Mouse (Mus musculus): ENCODE results near the gene 9130213A22Rik.

The 9130213A22Rik gene

DNA sequence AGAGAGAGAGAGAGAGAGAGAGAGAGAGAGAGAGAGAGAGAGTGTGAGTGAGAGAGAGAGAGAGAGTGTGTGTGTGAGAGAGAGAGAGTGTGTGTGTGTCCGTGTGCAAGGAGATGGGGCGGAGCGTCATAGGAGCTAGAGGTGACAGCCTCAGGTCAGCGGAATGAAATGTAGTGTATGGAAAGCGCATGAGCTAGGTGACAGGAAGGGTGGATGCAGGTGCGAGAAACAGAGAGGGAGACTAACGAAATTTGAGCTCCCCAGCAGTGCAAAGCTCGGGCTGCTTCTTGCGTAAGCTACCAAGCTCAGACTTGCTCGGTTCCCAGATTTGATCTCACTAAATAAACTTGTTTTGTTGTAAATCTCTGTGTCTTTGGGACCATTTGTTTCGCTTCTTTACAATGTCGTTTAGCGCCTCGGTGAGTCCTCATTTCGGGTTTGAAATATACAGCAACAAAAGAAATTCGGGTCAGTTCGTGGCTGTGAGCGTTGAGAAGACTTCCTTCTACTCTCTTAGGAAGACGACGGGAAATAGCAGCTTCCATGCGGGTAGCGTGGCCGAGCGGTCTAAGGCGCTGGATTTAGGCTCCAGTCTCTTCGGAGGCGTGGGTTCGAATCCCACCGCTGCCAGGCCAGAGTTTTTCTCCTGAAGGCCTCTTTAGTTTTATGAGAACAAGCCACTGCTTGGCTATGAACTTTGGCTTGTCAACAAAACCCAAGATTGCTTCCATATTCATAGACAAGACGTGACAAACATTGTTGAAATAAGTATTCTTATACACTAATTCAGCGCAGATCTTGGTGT, 1.5 kb upstream of the 9130213A22Rik start:
- peak; percentile 94 for DNase-seq (ENCODE audit: low spot score)

DNA sequence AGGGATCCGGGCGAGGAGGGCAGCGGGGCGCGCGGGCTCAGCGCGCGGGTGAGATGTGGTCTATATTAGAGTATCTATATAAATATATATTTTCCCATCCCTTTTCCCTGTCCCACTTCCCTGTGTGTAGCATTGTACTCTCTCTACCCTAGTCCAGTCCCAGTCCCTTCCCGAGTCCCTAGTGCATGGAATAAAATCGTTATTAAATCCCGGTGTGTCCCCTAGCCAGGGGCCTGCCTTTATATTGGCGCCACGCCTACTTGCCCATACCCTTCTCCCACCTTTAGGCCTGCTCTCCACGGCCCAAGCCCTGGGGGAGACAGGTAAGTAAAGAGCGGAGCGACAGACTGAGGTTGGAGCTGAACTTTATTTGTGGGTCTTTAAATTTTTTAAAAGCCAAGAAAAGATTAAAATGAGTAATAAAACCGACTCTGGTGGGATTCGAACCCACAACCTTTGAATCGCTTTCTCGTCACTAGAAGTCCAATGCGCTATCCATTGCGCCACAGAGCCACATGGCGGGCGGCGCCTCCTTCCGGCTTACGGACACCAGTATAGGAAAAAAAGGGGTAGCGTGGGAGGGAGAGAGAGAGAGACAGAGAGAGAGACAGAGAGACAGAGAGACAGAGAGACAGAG, 785 bp upstream of the 9130213A22Rik start:
- peak; percentile 90 for DNase-seq (ENCODE audit: low spot score)

DNA sequence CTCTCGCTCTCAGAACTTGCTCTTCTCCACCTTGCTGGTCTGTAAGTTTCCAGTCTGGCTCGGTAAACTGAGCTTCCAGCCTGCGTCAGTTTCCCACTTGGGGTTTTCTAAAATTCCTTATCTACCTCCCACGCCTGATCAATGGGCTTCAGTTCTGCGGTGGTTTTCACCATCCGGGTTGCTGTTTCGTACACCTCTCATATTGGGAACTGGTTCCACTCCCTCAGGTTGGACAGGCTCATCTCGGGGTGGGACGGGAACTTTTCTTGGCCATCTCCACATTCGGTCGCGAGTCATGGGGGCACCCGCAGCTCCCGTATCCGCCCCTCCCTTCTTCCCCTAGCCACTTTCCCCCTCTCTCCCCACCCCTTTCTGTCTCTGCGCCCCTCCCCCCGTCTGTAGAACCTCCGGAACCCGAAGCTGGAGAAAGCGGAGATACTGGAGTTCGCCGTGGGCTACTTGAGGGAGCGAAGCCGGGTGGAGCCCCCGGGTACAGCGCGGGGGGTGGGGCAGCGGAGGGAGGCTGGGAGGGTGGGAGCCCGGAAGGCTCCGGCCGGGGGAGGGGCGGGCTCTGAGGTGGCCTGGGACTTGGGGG, 551 bp downstream of the 9130213A22Rik start:
- DNase-seq (ENCODE audit: low spot score), result peak; percentile 28

DNA sequence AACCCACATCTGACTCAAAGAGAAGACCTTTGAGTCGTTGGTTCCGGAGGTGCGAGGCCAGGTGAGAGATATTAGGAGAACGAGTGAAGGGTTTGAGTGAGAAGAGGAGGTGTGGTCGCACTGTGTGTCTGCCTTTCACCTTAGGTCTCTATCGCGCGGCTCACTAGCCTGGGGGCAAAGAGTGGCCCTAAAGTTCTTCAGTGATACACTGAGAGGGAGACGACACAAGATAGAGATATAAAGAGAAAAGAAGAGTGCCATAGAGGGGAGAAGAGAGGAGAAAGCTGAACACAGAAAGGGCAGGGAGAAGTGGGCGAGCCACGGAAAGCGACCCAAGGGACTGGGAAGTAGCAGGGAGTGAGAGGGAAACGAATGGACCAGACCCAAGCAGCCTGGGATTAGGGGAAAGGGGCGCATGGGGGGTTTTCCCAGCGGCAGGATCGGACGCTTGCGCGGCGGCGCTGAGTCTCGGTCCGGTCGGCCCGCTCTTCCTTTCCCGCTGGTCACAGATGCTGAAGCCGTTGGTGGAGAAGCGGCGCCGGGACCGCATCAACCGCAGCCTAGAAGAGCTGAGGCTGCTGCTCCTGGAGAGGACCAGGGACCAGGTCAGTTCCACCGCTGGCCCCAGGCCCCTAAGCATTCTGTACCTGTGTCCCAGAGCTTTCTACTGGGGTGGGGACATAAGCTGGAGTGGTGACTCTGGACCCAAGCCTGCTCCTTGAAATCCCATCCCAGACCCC, 1.2 kb downstream of the 9130213A22Rik start:
- peak; percentile 44 for DNase-seq (ENCODE audit: low spot score)

DNA sequence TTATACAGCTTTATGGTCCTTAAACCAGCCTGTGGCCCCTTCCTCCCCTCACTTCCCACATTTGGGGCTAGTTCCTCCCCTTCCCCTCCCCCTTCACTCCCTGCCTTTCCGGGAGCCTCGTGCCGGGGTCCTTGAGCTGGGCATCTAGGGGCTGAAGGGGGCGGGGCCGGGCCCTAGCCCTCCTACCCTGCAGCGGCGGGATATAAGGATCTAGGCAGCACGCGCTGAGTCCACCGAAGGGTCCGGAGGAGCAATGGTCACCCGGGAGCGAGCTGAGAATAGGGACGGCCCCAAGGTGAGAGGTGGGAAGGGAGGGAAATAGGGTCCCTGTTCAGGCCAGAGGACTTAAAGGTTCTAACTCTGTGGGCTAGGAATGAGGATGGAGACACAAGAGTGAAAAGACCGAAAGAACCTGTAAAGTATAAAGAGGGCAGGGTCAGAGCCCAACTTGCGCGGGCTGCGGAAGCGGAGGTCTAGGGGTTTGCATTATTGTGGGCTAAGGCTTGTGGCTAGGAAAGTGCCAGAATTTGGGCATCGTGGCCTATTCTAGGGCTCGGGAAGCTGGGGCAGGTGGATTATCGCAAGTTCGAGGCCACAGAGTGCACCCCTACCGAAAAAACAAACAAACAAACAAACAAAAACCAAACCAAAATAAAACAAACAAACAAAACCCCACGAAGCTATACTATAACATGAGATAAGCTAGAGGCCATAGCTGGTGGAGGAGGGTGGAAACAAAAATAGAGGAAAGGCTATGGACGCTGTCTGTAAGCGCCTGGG, 2.0 kb downstream of the 9130213A22Rik start, which contains the start of gene Hes7:
Hes7 (plus strand) TSS at position 184 of the 780 bp plus-strand sequence.
- DNase-seq (ENCODE audit: low spot score), result peak; percentile 68

DNA sequence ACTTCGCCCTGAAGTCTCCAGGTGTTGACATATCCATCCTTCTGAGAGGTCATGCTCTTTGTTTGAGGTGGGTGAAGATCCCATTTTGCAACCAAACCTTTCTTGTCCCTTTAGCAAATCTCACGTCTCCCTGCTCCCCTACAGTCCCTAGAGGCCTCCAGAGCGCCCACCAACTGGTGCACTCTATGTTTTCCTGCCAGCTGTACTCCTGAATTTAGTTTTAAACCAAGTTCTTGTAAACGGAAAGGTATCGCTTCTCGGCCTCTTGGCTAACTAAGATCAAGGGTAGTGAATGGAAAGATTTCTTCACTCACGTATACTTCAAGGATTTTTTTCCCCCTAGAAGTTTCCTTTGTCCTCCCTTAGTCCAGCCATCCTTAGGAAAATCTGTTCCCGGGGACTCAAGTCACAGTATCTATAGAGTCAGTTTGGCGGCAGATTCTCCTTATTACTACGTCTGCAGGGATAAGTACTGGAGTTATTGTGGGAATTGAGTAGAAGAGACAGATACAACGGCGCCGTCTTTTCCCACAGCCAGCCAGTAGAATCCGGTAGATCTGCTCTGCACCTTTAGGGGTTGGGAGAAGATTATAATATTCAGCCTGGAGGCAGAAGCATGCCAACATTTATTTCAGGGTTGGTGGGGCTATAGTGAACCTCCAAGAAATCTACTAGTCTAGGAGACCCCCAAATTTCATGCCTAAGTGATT, 2.8 kb downstream of the 9130213A22Rik start:
- DNase-seq (ENCODE audit: low spot score), result no peak

DNA sequence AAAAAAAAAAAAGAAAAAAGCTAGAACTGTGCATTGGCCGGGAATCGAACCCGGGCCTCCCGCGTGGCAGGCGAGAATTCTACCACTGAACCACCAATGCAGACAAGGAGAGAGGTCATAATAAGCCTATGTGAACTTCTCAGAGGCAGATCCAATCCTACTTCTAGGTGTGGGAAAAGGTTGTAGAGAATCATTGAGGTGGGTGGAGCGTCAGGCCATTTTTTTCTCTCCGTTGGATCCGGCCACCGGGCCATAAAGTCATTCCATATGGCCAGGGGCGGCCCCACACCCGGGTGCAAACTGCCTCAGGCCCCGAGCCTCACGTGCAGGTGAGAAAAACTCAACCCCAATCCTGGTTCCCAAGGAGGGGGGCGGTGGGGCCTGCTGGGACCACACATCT, 3.6 kb downstream of the 9130213A22Rik start:
- peak; percentile 89 for DNase-seq (ENCODE audit: low spot score)

DNA sequence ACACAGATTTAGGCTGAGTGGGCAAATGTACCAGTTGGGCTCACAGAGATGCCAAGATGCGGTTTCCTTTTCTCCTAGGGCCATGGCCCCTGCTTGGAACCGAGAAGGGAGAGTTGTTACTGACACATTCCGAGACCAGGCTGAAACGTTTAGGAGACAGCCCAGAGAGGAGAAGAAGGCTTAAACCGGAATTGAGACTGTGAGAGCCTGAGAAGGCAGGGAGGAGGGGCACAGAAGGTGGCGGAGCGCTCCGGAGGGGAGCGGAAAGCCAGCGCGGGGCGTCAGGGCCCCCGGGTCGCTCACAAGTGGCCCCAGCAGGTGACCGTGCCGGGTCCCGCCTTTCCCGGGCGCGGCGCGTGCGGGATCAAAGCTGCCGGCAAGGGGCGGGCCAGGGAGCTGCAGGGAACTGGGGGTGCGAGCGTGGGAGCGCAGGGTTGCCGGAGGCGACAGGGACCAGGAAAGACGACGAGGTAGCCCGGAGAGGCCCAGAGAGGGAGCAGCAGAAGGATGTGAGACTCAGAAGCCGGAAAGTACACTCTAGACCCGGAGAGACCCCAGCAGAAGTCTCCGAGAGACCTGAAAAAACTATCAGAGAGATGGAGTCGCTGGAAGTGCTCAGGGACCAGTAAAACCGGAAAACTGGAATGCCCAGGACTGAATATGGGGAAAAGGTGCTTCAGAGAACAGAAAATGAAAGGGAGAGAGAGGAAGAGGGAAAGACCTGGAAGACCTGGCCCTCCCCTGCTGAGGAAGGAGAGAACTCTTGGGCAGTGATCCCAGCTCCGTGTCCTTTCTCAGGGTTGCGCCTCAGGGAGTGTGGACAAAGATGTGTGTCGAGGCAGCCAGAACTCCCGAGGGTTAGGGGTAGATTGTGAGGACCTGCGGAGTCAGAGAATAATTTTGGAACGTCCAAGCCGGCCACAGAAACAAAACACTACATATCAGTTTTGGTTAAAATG, 4.4 kb downstream of the 9130213A22Rik start:
- DNase-seq (ENCODE audit: low spot score), result peak; percentile 73

DNA sequence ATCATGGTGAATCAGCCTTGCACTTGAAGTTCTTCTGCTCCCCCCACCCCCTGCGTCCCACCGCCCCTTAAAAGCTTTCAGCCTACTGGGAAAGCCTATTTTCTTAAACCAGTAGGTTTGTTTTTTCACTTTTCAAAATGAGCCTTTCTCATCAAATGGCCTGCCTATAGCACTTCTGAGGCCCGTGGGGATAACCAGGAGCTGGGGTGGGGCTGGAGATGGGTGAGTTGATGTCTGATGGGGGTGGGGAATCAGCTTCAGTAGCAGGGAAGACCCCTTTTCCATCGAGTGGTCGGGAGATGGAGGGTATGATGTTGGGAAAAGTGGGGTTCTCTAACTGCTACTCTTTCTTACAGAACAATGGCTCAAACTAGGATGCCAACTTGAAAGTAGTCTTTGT, 5.5 kb downstream of the 9130213A22Rik start:
- DNase-seq (ENCODE audit: low spot score), result no peak

DNA sequence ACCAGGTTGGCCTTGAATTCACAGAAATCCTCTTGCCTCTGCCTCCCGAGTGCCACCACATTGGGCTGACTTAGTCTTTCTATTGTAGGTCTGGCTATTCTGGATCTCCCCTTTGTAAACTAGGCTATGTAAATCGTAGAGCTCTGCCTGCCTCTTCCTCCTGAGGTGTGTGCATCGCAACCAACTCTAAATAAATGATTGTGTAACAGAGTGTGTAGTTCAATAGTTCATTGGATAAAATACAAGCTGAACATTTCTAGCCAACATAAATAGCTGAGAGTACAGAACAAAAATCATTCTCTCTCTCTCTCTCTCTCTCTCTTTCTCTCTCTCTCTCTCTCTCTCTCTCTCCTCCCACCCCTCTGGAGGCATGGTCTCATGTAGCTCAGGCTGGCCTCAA, 7.8 kb downstream of the 9130213A22Rik start:
- no peak for DNase-seq (ENCODE audit: low spot score)

DNA sequence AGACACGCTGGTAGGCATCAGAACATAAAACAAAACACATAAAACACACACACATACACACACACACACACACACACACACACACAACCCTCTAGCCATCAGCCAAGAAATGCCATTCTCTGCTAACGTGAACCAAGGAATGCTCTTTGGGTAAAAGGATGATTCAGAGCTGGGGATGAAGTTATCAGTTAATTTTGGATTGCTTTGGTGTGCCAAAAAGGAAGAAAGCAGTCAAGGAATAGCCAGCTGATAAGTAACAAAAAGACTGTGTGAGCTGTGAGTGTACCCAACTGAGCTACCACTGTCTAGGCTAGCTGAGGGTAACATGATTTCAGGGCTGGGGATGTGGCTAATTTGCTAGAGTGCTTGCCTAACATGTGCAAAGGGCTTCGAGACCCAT, 8.4 kb downstream of the 9130213A22Rik start:
- DNase-seq (ENCODE audit: low spot score), result no peak

DNA sequence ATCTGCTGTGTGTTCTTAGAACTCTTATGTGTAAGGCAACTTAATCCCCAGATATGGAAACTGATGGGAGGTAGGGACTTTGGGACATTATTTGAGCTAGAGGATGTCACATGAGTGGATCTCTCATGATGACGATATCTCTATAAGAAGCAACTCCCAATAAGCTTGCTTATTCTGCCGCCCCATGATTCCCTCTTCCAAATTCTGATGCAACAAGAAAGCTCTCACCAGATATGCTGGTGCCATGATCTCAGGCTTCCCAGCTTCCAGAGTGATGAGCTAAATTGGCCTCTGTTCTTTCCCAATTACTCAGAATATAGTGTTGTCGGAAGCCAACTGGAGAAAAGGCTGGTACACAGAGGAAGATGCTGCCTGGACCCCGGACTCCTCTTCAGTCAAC, 10.5 kb downstream of the 9130213A22Rik start:
- DNase-seq (ENCODE audit: low spot score), result no peak

DNA sequence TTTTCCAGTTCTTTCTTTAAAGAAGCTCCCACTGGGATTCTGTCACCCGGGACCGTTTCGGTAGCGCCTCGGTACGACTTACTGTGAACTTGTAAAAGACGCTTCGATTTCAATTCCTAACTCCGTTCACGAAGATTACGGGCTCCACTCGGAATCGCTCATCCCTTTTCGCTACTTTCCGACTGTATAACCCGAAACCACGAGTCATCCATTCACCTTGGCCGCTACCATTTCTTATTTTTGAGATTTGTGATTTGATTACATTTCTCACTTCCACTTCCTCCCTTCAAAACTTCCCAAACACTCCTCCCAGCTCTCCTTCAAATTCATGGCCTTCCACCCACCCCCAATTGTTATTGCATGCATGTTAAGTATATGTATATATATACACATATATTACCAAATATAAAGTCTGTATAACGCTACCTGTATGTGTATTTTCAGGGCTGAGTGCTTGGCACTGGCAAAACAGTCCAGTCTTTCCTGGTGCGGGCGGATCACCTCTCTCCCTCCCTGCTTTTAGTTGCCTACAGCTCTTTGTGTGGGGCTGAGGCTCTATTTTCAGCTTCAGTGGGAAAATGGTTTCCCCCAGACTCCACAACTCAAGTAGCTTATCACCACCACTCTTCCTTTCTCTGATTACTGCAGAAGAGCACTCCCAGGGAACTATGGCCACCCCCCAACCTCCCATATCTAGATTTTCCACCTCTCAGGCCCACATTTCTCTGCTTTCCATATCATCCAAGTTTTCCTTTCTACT, 11.2 kb downstream of the 9130213A22Rik start:
- DNase-seq (ENCODE audit: low spot score), result peak; percentile 42

DNA sequence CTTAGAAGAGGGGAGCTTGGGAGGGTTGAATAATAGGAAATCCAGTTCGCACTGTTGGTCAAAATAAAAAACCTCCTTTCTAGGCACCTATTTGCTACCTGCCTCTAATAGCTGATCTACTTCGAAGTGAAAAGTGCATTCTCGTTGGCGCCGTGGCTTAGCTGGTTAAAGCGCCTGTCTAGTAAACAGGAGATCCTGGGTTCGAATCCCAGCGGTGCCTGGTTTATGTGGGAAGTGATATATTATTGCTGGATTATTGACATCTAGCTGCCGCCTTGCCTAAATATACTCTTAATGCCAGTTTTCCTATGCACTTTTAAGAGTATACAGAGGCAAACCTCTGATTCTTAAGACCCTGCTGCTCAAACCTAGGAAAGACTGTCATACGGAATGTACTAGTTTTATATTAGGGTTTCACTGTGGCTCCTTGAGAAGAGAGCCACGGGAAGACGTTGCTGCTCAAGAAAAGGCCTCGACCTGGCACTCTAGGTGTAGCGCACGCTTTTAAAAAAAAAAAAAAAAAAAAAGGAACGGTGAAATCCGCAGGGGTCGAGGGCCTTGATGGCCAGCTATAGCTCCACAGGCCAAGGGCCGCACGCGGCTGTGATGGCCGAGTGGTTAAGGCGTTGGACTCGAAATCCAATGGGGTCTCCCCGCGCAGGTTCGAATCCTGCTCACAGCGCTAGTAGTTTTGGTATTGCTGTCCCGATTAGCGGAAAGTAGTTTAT, 11.9 kb downstream of the 9130213A22Rik start:
- peak; percentile 96 for DNase-seq (ENCODE audit: low spot score)

DNA sequence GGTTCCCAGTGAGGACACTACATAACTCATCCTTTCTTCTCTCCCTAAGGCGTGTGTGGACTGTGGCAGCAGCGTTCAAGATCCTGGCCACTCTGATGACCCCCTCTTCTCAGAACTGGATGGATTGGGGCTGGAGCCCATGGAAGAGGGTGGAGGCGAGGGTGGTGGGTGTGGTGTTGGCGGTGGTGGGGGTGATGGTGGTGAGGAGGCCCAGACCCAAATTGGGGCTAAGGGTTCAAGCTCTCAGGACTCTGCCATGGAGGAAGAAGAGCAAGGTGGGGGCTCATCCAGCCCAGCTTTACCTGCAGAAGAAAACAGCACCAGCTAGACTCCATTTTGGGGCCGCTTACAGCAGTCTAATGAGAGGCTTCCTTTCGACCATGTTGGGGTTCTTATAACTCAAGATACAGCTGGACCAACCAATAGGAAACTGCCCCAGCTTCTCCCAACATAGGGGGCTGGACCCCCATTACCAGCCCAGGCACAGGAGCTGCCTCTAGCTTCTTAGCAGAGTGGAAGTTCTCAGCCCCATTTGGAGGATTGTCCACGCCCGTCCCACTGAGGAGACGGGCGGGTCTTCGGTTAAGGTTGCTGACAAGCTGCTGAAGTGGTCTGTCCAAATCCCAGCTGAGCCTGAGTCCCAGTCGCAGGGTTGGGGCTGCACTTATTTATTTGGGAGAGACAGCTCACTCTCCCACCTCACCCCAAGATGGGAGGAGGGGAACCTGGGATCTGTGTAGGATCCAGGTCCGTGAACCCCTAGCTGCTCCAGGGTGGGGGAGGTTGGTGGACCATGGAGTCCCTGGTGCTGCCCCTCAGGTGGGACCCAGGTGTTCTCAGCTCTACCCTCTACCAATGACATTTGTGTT, 13.1 kb downstream of the 9130213A22Rik start:
- DNase-seq (ENCODE audit: low spot score), result no peak

DNA sequence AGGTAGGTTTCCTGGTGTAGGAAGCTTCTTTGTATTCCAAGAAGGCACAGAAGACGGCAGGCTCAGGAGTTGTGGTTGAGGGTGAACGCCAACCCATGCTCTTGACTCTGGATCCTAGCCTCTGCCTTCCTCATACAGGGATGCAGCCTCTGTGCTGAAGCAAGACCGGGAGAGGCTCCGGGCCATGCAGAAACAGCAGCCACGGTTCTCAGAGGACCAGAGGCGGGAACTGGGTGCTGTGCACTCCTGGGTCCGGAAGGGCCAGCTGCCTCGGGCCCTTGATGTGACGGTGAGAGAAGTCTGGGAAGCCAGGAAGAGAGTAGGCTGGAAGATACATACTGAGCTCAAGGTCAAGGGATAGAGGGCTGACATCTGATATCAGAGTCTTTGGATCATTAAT, 14.2 kb downstream of the 9130213A22Rik start:
- no peak for DNase-seq (ENCODE audit: low spot score)

DNA sequence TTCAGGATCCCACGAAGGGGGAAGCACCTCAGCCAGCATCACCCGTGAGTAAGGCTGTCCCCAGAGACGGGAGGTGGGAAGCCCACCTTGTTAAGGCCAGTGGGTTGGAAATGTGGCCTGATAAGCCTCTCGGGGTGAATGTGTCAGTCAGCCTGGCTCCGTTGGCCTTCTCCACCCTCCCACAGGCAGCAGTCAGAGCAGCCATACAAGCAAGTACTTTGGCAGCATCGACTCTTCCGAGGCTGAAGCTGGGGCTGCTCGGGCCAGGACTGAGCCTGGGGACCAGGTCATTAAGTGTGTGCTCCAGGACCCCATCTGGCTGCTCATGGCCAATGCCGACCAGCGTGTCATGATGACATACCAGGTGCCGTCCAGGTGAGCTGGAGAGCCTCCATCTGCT, 14.7 kb downstream of the 9130213A22Rik start:
- DNase-seq (ENCODE audit: low spot score), result no peak

Data from embryo, embryonic 10 days (tissue).